16 mouse cellular contexts compared by ENCODE assay signal in genomic region chr12:40823631-40824030, GRCm38 (mm10).
"Had no signal": no experiment of that assay in that cellular context is flagged by ENCODE, and none has a peak within 500 bp of the region (broad histone marks: within the 10 kb centered on the region; RNA-seq: fewer than 3 reads in every experiment).

No protein-coding gene starts in this region.

- ATAC-seq: intestine, embryonic 16.5 days; midbrain, embryonic 13.5 days; midbrain, embryonic 16.5 days had no signal

- H3K36me3 ChIP-seq: liver, embryonic 13.5 days had no signal

- H3K9me3 ChIP-seq: liver, embryonic 13.5 days; megakaryocyte, embryonic 14.5 days; midbrain, embryonic 10.5 days; midbrain, embryonic 13.5 days; neural tube, embryonic 13.5 days had no signal

- H3K4me3 ChIP-seq: left cerebral cortex, adult 2 months; liver, embryonic 13.5 days; megakaryocyte, embryonic 14.5 days; midbrain, embryonic 10.5 days; midbrain, embryonic 13.5 days; myocyte; neural tube, embryonic 13.5 days had no signal

- H3K4me2 ChIP-seq: liver, embryonic 13.5 days; midbrain, embryonic 13.5 days; neural tube, embryonic 13.5 days had no signal

- H3K27me3 ChIP-seq: liver, embryonic 13.5 days; megakaryocyte, embryonic 14.5 days; midbrain, embryonic 13.5 days; neural tube, embryonic 13.5 days had no signal

- H3K27ac ChIP-seq: left cerebral cortex, adult 2 months; liver, embryonic 13.5 days; midbrain, embryonic 10.5 days; midbrain, embryonic 13.5 days; neural tube, embryonic 13.5 days; stomach, postnatal 0 days had no signal

- H3K9ac ChIP-seq: liver, embryonic 13.5 days; midbrain, embryonic 13.5 days; neural tube, embryonic 13.5 days had no signal

- H3K4me1 ChIP-seq: liver, embryonic 13.5 days; megakaryocyte, embryonic 14.5 days; midbrain, embryonic 10.5 days; midbrain, embryonic 13.5 days; neural tube, embryonic 13.5 days had no signal

- DNase-seq: kidney, adult 18-20 months; layer of hippocampus, postnatal 36 days; liver, embryonic 13.5 days; right cerebral cortex, adult 18-20 months; right cerebral cortex, postnatal 14 days; right cerebral cortex, postnatal 4 days; thymus, adult 2 months had no signal
